Mouse (Mus musculus): ENCODE measurements around the gene Myo15b. TPM values are rescaled to one million over a fixed set of nuclear protein-coding genes. Genes with fewer than 3 reads are reported as not detected.

The Myo15b gene
- polyA plus RNA-seq, 1 experiment from 2014 or later = 0.83 TPM

GRCm38 (mm10) chr11:115902177-115902576 lies 44.0 kb downstream of the Myo15b start:
- Histone ChIP-seq H3K4me3 (ENCODE audit: low read length) (no peak overlapping the region), H3K4me1 (replicated peaks; ENCODE audit: control insufficient read depth, insufficient read depth, low read length) (peaks cover 65% of the 10 kb centered on the region)
- no peak for ATAC-seq (ENCODE audit: low read depth)

GRCm38 (mm10) chr11:115902831-115903230 lies 44.6 kb downstream of the Myo15b start:
- Histone ChIP-seq H3K4me1 (replicated peaks; ENCODE audit: control insufficient read depth, insufficient read depth, low read length) (peaks cover 65% of the 10 kb centered on the region), H3K4me2 (ENCODE audit: low read depth, low read length) (no peak overlapping the region), H3K9ac (ENCODE audit: low read length) (no peak overlapping the region), H3K27me3 (ENCODE audit: control insufficient read depth, insufficient read depth, low read depth, low read length) (no peaks in the 10 kb centered on the region), H3K27ac (ENCODE audit: low read length) (peak overlapping the region; percentile 82), H3K36me3 (ENCODE audit: control insufficient read depth, insufficient read depth, low read length) (no peaks in the 10 kb centered on the region), H3K4me3 (ENCODE audit: low read length) (no peak overlapping the region), H3K9me3 (ENCODE audit: control insufficient read depth, low read length) (no peaks in the 10 kb centered on the region)
- WGBS = 53% methylated on average over 1 of the region's 1 CpGs
- no peak for ATAC-seq (ENCODE audit: low read depth)

More at GRCm38 (mm10) chr11:115902177-115902576, 44.0 kb downstream of the Myo15b start:
- 71% methylated on average over 5 of the region's 5 CpGs for WGBS
- H3K27me3 ChIP-seq (ENCODE audit: control insufficient read depth, insufficient read depth, low read depth, low read length) = no peaks in the 10 kb centered on the region
- no peak overlapping the region for H3K4me2 ChIP-seq (ENCODE audit: low read depth, low read length)
- no peaks in the 10 kb centered on the region for H3K9me3 ChIP-seq (ENCODE audit: control insufficient read depth, low read length)
- no peak overlapping the region for H3K9ac ChIP-seq (ENCODE audit: low read length)
- H3K36me3 ChIP-seq (ENCODE audit: control insufficient read depth, insufficient read depth, low read length) = no peaks in the 10 kb centered on the region
- H3K27ac ChIP-seq (ENCODE audit: low read length) = peak overlapping the region; percentile 82

GRCm38 (mm10) chr11:115903384-115904230 lies 45.4 kb downstream of the Myo15b start:
- Histone ChIP-seq H3K27me3 (ENCODE audit: control insufficient read depth, insufficient read depth, low read depth, low read length) (no peaks in the 10 kb centered on the region), H3K36me3 (ENCODE audit: control insufficient read depth, insufficient read depth, low read length) (no peaks in the 10 kb centered on the region), H3K4me3 (ENCODE audit: low read length) (no peak overlapping the region), H3K4me1 (replicated peaks; ENCODE audit: control insufficient read depth, insufficient read depth, low read length) (peaks cover 65% of the 10 kb centered on the region), H3K4me2 (ENCODE audit: low read depth, low read length) (no peak overlapping the region), H3K9me3 (ENCODE audit: control insufficient read depth, low read length) (no peaks in the 10 kb centered on the region), H3K27ac (ENCODE audit: low read length) (peak overlapping the region; percentile 64), H3K9ac (ENCODE audit: low read length) (no peak overlapping the region)
- WGBS = 41% methylated on average over 11 of the region's 11 CpGs
- ATAC-seq (ENCODE audit: low read depth) = peak; percentile 60

- H3K36me3 ChIP-seq (ENCODE audit: control insufficient read depth, insufficient read depth, low read length) = no peaks in the 10 kb centered on the region
- peaks cover 65% of the 10 kb centered on the region for H3K4me1 ChIP-seq (replicated peaks; ENCODE audit: control insufficient read depth, insufficient read depth, low read length)
- H3K27ac ChIP-seq (ENCODE audit: low read length) = peak overlapping the region; percentile 64
- no peaks in the 10 kb centered on the region for H3K27me3 ChIP-seq (ENCODE audit: control insufficient read depth, insufficient read depth, low read depth, low read length)
- no peak overlapping the region for H3K9ac ChIP-seq (ENCODE audit: low read length)
- H3K4me2 ChIP-seq (ENCODE audit: low read depth, low read length) = no peak overlapping the region
- no peak overlapping the region for H3K4me3 ChIP-seq (ENCODE audit: low read length)
- 59% methylated on average over 8 of the region's 8 CpGs for WGBS
- no peaks in the 10 kb centered on the region for H3K9me3 ChIP-seq (ENCODE audit: control insufficient read depth, low read length)
- no peak for ATAC-seq (ENCODE audit: low read depth)
These were observed 46.2 kb downstream of the Myo15b start for GRCm38 (mm10) chr11:115904231-115904955.

- Histone ChIP-seq H3K9me3 (ENCODE audit: control insufficient read depth, low read length) (no peaks in the 10 kb centered on the region), H3K4me3 (ENCODE audit: low read length) (no peak overlapping the region), H3K9ac (ENCODE audit: low read length) (peak overlapping the region; percentile 21; the same call in 1 of the 2 replicates), H3K4me1 (replicated peaks; ENCODE audit: control insufficient read depth, insufficient read depth, low read length) (peaks cover 57% of the 10 kb centered on the region), H3K36me3 (ENCODE audit: control insufficient read depth, insufficient read depth, low read length) (no peaks in the 10 kb centered on the region), H3K4me2 (ENCODE audit: low read depth, low read length) (no peak overlapping the region), H3K27ac (ENCODE audit: low read length) (peak overlapping the region; percentile 64), H3K27me3 (ENCODE audit: control insufficient read depth, insufficient read depth, low read depth, low read length) (no peaks in the 10 kb centered on the region)
- 45% methylated on average over 16 of the region's 16 CpGs for WGBS
- ATAC-seq (ENCODE audit: low read depth) = peak; percentile 48
These were observed 47.0 kb downstream of the Myo15b start for GRCm38 (mm10) chr11:115904956-115905790.

- peaks cover 48% of the 10 kb centered on the region for H3K4me1 ChIP-seq (replicated peaks; ENCODE audit: control insufficient read depth, insufficient read depth, low read length)
- 75% methylated on average over 3 of the region's 3 CpGs for WGBS
- H3K4me2 ChIP-seq (ENCODE audit: low read depth, low read length) = no peak overlapping the region
- no peak for ATAC-seq (ENCODE audit: low read depth)
- peak overlapping the region; percentile 21; the same call in 1 of the 2 replicates for H3K9ac ChIP-seq (ENCODE audit: low read length)
- no peaks in the 10 kb centered on the region for H3K9me3 ChIP-seq (ENCODE audit: control insufficient read depth, low read length)
- H3K36me3 ChIP-seq (ENCODE audit: control insufficient read depth, insufficient read depth, low read length) = no peaks in the 10 kb centered on the region
- no peaks in the 10 kb centered on the region for H3K27me3 ChIP-seq (ENCODE audit: control insufficient read depth, insufficient read depth, low read depth, low read length)
- no peak overlapping the region for H3K27ac ChIP-seq (ENCODE audit: low read length)
- no peak overlapping the region for H3K4me3 ChIP-seq (ENCODE audit: low read length)
These were observed 47.9 kb downstream of the Myo15b start for GRCm38 (mm10) chr11:115906116-115906515.

- ATAC-seq (ENCODE audit: low read depth) = no peak
- Histone ChIP-seq H3K9me3 (ENCODE audit: control insufficient read depth, low read length) (no peaks in the 10 kb centered on the region), H3K9ac (ENCODE audit: low read length) (no peak overlapping the region), H3K27ac (ENCODE audit: low read length) (no peak overlapping the region), H3K4me2 (ENCODE audit: low read depth, low read length) (no peak overlapping the region), H3K27me3 (ENCODE audit: control insufficient read depth, insufficient read depth, low read depth, low read length) (no peaks in the 10 kb centered on the region), H3K36me3 (ENCODE audit: control insufficient read depth, insufficient read depth, low read length) (no peaks in the 10 kb centered on the region), H3K4me3 (ENCODE audit: low read length) (no peak overlapping the region), H3K4me1 (replicated peaks; ENCODE audit: control insufficient read depth, insufficient read depth, low read length) (peaks cover 48% of the 10 kb centered on the region)
- 84% methylated on average over 5 of the region's 5 CpGs for WGBS
These were observed 48.3 kb downstream of the Myo15b start for GRCm38 (mm10) chr11:115906521-115906920.

- Histone ChIP-seq H3K27me3 (ENCODE audit: control insufficient read depth, insufficient read depth, low read depth, low read length) (no peaks in the 10 kb centered on the region), H3K36me3 (ENCODE audit: control insufficient read depth, insufficient read depth, low read length) (peaks cover 6% of the 10 kb centered on the region; the same call in 1 of the 2 replicates), H3K9ac (ENCODE audit: low read length) (peak overlapping the region; percentile 25; the same call in 1 of the 2 replicates), H3K27ac (ENCODE audit: low read length) (peak overlapping the region; percentile 97), H3K4me3 (ENCODE audit: low read length) (no peak overlapping the region), H3K9me3 (ENCODE audit: control insufficient read depth, low read length) (no peaks in the 10 kb centered on the region), H3K4me2 (ENCODE audit: low read depth, low read length) (no peak overlapping the region; the same call in 1 of the 2 replicates), H3K4me1 (replicated peaks; ENCODE audit: control insufficient read depth, insufficient read depth, low read length) (peaks cover 6% of the 10 kb centered on the region)
- ATAC-seq (ENCODE audit: low read depth) = no peak
- 70% methylated on average over 5 of the region's 5 CpGs for WGBS
These were observed 52.9 kb downstream of the Myo15b start for GRCm38 (mm10) chr11:115911134-115911561.

All from lung, embryonic 16.5 days (tissue).